Mouse (Mus musculus): ENCODE measurements at regions not wholly inside any gene's neighbourhood (a gene's known extent, or its start where the extent isn't known, plus 50 kb on each side); places are given as distances from the start of the nearest gene placed in this dataset.

GRCm38 (mm10) chr8:17782650-17783049 lies 1195.4 kb downstream of the Defb40 start:
- DNase-seq: no peak

- DNase-seq: no peak
Measured at GRCm38 (mm10) chr8:17781559-17782283, 1196.3 kb downstream of the Defb40 start.

- DNase-seq: no peak
Measured at GRCm38 (mm10) chr8:17775411-17775810, 1202.6 kb downstream of the Defb40 start.

GRCm38 (mm10) chr8:17773311-17773710 lies 1204.7 kb downstream of the Defb40 start:
- no peak for DNase-seq

GRCm38 (mm10) chr8:17767441-17768007 lies 1210.5 kb downstream of the Defb40 start:
- no peak for DNase-seq

GRCm38 (mm10) chr8:17724672-17725071 lies 1253.4 kb downstream of the Defb40 start:
- DNase-seq: no peak

GRCm38 (mm10) chr8:17709162-17709561 lies 1268.9 kb downstream of the Defb40 start:
- DNase-seq: no peak

- no peak for DNase-seq
Measured at GRCm38 (mm10) chr8:17708409-17708808, 1269.6 kb downstream of the Defb40 start.

GRCm38 (mm10) chr8:17704289-17704688 lies 1273.8 kb downstream of the Defb40 start:
- DNase-seq: no peak

- DNase-seq: no peak
Measured at GRCm38 (mm10) chr8:17700362-17700761, 1277.7 kb downstream of the Defb40 start.

GRCm38 (mm10) chr8:17690074-17690848 lies 1287.8 kb downstream of the Defb40 start:
- no peak for DNase-seq

- DNase-seq: no peak
Measured at GRCm38 (mm10) chr8:17689641-17690040, 1288.4 kb downstream of the Defb40 start.

- DNase-seq: no peak
Measured at GRCm38 (mm10) chr8:17687084-17687483, 1291.0 kb downstream of the Defb40 start.

GRCm38 (mm10) chr8:17664371-17665141 lies 1313.5 kb downstream of the Defb40 start:
- DNase-seq: no peak

GRCm38 (mm10) chr8:17659753-17660361 lies 1318.2 kb downstream of the Defb40 start:
- DNase-seq: no peak

- DNase-seq: peak; percentile 15 to 43
Measured at GRCm38 (mm10) chr8:17653786-17654185, 1324.3 kb downstream of the Defb40 start.

GRCm38 (mm10) chr8:17647559-17647958 lies 1330.5 kb downstream of the Defb40 start:
- no peak for DNase-seq

GRCm38 (mm10) chr8:17621109-17621508 lies 1356.9 kb downstream of the Defb40 start:
- no peak for DNase-seq

GRCm38 (mm10) chr8:17618846-17619245 lies 1359.2 kb downstream of the Defb40 start:
- DNase-seq: no peak

- no peak for DNase-seq
Measured at GRCm38 (mm10) chr8:17618147-17618546, 1359.9 kb downstream of the Defb40 start.

GRCm38 (mm10) chr8:17602861-17603260 lies 1375.2 kb downstream of the Defb40 start:
- no peak for DNase-seq

GRCm38 (mm10) chr8:17598736-17599135 lies 1379.3 kb downstream of the Defb40 start:
- DNase-seq: no peak

- no peak for DNase-seq
Measured at GRCm38 (mm10) chr8:17596559-17596958, 1381.5 kb downstream of the Defb40 start.

All from kidney, postnatal 36 days (tissue).